Mouse (Mus musculus) midbrain, embryonic 12.5 days (tissue): Measurements from ENCODE around the gene Ccdc32. TPM values are rescaled to one million over a fixed set of nuclear protein-coding genes. Genes with fewer than 3 reads are reported as not detected.
A peak's percentile ranks its signal among the peaks of the same experiment; 100 is the strongest.
"Not testable (repeated sequence)": the region's sequence is repeated elsewhere in the genome, so short reads cannot be mapped to it uniquely, and the experiment has no call there.

Experiments used
- ATAC-seq: fragments of 200-750 bp; cut with Nextera tagmentation; 2 replicates; pipeline ENCODE4 v1.8.0; 2017; ENCODE audit warnings: low read depth, moderate TSS enrichment, moderate library complexity; ENCODE audit not compliant: low FRiP score
- H3K27ac ChIP-seq: fragments of 300-500 bp; sonication (generic); replicated peaks from 2 replicates; pipeline ENCODE4 v1.5.1; 2016; ENCODE audit warnings: mild to moderate bottlenecking
- H3K27me3 ChIP-seq: fragments of 300-500 bp; sonication (generic); 2 replicates; pipeline ENCODE4 v1.6.1; 2016; ENCODE audit warnings: mild to moderate bottlenecking
- H3K36me3 ChIP-seq: fragments of 300-500 bp; sonication (generic); 2 replicates; pipeline ENCODE4 v1.6.1; 2016
- H3K4me1 ChIP-seq: fragments of 300-500 bp; sonication (generic); 2 replicates; pipeline ENCODE4 v1.6.1; 2016
- H3K4me2 ChIP-seq: fragments of 300-500 bp; sonication (generic); replicated peaks from 2 replicates; pipeline ENCODE4 v1.6.1; 2016; ENCODE audit warnings: mild to moderate bottlenecking, moderate library complexity
- H3K4me3 ChIP-seq: fragments of 300-500 bp; sonication (generic); 2 replicates; pipeline ENCODE4 v1.5.1; 2016; ENCODE audit warnings: mild to moderate bottlenecking
- H3K9ac ChIP-seq: fragments of 300-500 bp; sonication (generic); replicated peaks from 2 replicates; pipeline ENCODE4 v1.6.1; 2016; ENCODE audit warnings: mild to moderate bottlenecking, moderate library complexity
- H3K9me3 ChIP-seq: fragments of 300-500 bp; sonication (generic); 2 replicates; pipeline ENCODE4 v1.6.1; 2016; ENCODE audit warnings: mild to moderate bottlenecking
- whole genome bisulfite sequencing: fragments of 180-500 bp; shearing (Covaris S2); methylation state at CpG from one replicate; pipeline ENCODE4 v1.1.7; 2016; 5-methylcytosine and 5-hydroxymethylcytosine counted together
- polyA plus RNA-seq: library from polyadenylated mRNA; unstranded; fragments of >200 nt; fragmentation: Nextera tagmentation; extraction: Ambion mirVana; gene quantifications from 2 replicates; pipeline ENCODE4 v1.2.1, GENCODE M21; 2016

Gene Ccdc32
- polyA plus RNA-seq, 1 experiment from 2014 or later, result 28.2 TPM

- H3K4me3 ChIP-seq, result no peak overlapping the region
- H3K27me3 ChIP-seq, result peaks cover 6% of the 10 kb centered on the region; the same call in 1 of the 2 replicates
- no peak overlapping the region for H3K27ac ChIP-seq
- 91% methylated on average over 4 of the region's 4 CpGs for WGBS
- H3K36me3 ChIP-seq, result peaks cover 11% of the 10 kb centered on the region
- H3K4me1 ChIP-seq, result peaks cover 9% of the 10 kb centered on the region
- no peak overlapping the region for H3K4me2 ChIP-seq
- H3K9me3 ChIP-seq, result no peaks in the 10 kb centered on the region
- no peak overlapping the region for H3K9ac ChIP-seq
- ATAC-seq, result no peak
Measured at GRCm38 (mm10) chr2:119026951-119027350, 2.2 kb downstream of the Ccdc32 start.

- ATAC-seq, result no peak
- Histone ChIP-seq H3K27ac (no peak overlapping the region), H3K27me3 (no peaks in the 10 kb centered on the region), H3K9me3 (no peaks in the 10 kb centered on the region), H3K9ac (no peak overlapping the region), H3K4me2 (no peak overlapping the region), H3K4me1 (peaks cover 9% of the 10 kb centered on the region), H3K4me3 (no peak overlapping the region), H3K36me3 (peaks cover 24% of the 10 kb centered on the region)
- 77% methylated on average over 4 of the region's 4 CpGs for WGBS
Measured at GRCm38 (mm10) chr2:119025239-119025616, 4.0 kb downstream of the Ccdc32 start.

- no peak overlapping the region for H3K9ac ChIP-seq
- no peaks in the 10 kb centered on the region for H3K27me3 ChIP-seq
- peaks cover 9% of the 10 kb centered on the region for H3K4me1 ChIP-seq
- H3K4me2 ChIP-seq, result no peak overlapping the region
- ATAC-seq, result no peak
- no peak overlapping the region for H3K27ac ChIP-seq
- H3K36me3 ChIP-seq, result peaks cover 28% of the 10 kb centered on the region
- no peaks in the 10 kb centered on the region for H3K9me3 ChIP-seq
- H3K4me3 ChIP-seq, result no peak overlapping the region
- WGBS, result 74% methylated on average over 9 of the region's 9 CpGs
Measured at GRCm38 (mm10) chr2:119024536-119025238, 4.5 kb downstream of the Ccdc32 start.

- ATAC-seq, result no peak
- Histone ChIP-seq H3K36me3 (peaks cover 34% of the 10 kb centered on the region), H3K9ac (no peak overlapping the region), H3K4me3 (no peak overlapping the region), H3K9me3 (no peaks in the 10 kb centered on the region), H3K27me3 (no peaks in the 10 kb centered on the region), H3K27ac (no peak overlapping the region), H3K4me1 (peaks cover 8% of the 10 kb centered on the region; the same call in 1 of the 2 replicates), H3K4me2 (no peak overlapping the region)
- WGBS, result 96% methylated on average over 6 of the region's 6 CpGs
Measured at GRCm38 (mm10) chr2:119023154-119023660, 6.0 kb downstream of the Ccdc32 start.

GRCm38 (mm10) chr2:119019538-119019937 is 9.7 kb downstream of the Ccdc32 start:
- no peak overlapping the region for H3K9ac ChIP-seq
- H3K4me1 ChIP-seq, result peaks cover 8% of the 10 kb centered on the region; the same call in 1 of the 2 replicates
- WGBS, result 67% methylated on average over 4 of the region's 4 CpGs
- H3K4me2 ChIP-seq, result no peak overlapping the region
- H3K27ac ChIP-seq, result no peak overlapping the region
- H3K9me3 ChIP-seq, result 0 out of 2 replicates have a peak, but pooled peaks cover 3% of the 10 kb centered on the region
- no peak; the same call in 1 of the 2 replicates for ATAC-seq
- peaks cover 36% of the 10 kb centered on the region for H3K36me3 ChIP-seq
- no peak overlapping the region for H3K4me3 ChIP-seq
- H3K27me3 ChIP-seq, result no peaks in the 10 kb centered on the region

GRCm38 (mm10) chr2:119019131-119019530 is 10.1 kb downstream of the Ccdc32 start:
- H3K4me3 ChIP-seq, result no peak overlapping the region
- no peaks in the 10 kb centered on the region for H3K27me3 ChIP-seq
- peak overlapping the region; percentile 43 for H3K27ac ChIP-seq
- 19% methylated on average over 5 of the region's 5 CpGs for WGBS
- H3K9me3 ChIP-seq, result 0 out of 2 replicates have a peak, but pooled peaks cover 3% of the 10 kb centered on the region
- no peak overlapping the region for H3K9ac ChIP-seq
- peaks cover 8% of the 10 kb centered on the region; the same call in 1 of the 2 replicates for H3K4me1 ChIP-seq
- H3K36me3 ChIP-seq, result peaks cover 36% of the 10 kb centered on the region
- ATAC-seq, result peak; percentile 69
- peak overlapping the region; percentile 20 for H3K4me2 ChIP-seq

GRCm38 (mm10) chr2:119018391-119019122 is 10.6 kb downstream of the Ccdc32 start:
- Histone ChIP-seq H3K4me2 (peak overlapping the region; percentile 20), H3K27me3 (no peaks in the 10 kb centered on the region), H3K4me3 (no peak overlapping the region), H3K4me1 (peaks cover 8% of the 10 kb centered on the region; the same call in 1 of the 2 replicates), H3K9ac (no peak overlapping the region), H3K36me3 (peaks cover 36% of the 10 kb centered on the region), H3K9me3 (0 out of 2 replicates have a peak, but pooled peaks cover 3% of the 10 kb centered on the region), H3K27ac (peak overlapping the region; percentile 43)
- peak; percentile 73 for ATAC-seq
- WGBS, result 60% methylated on average over 22 of the region's 22 CpGs

GRCm38 (mm10) chr2:119017647-119018046 is 11.5 kb downstream of the Ccdc32 start:
- Histone ChIP-seq H3K4me3 (no peak overlapping the region), H3K27me3 (no peaks in the 10 kb centered on the region), H3K36me3 (peaks cover 36% of the 10 kb centered on the region), H3K4me2 (no peak overlapping the region), H3K4me1 (peaks cover 8% of the 10 kb centered on the region; the same call in 1 of the 2 replicates), H3K9ac (no peak overlapping the region), H3K9me3 (0 out of 2 replicates have a peak, but pooled peaks cover 3% of the 10 kb centered on the region), H3K27ac (no peak overlapping the region)
- 97% methylated on average over 3 of the region's 3 CpGs for WGBS
- no peak for ATAC-seq

- 81% methylated on average over 4 of the region's 4 CpGs for WGBS
- H3K36me3 ChIP-seq, result peaks cover 23% of the 10 kb centered on the region
- not testable (repeated sequence) for H3K9ac ChIP-seq, H3K4me1 ChIP-seq, ATAC-seq, H3K27ac ChIP-seq, H3K27me3 ChIP-seq, H3K9me3 ChIP-seq, H3K4me3 ChIP-seq, H3K4me2 ChIP-seq
Measured at GRCm38 (mm10) chr2:119016312-119016711, 12.9 kb downstream of the Ccdc32 start.

GRCm38 (mm10) chr2:119015604-119016180 is 13.5 kb downstream of the Ccdc32 start:
- Histone ChIP-seq H3K27me3 (no peaks in the 10 kb centered on the region), H3K9ac (no peak overlapping the region), H3K4me1 (peaks cover 8% of the 10 kb centered on the region; the same call in 1 of the 2 replicates), H3K27ac (no peak overlapping the region), H3K4me3 (no peak overlapping the region), H3K9me3 (0 out of 2 replicates have a peak, but pooled peaks cover 3% of the 10 kb centered on the region), H3K4me2 (no peak overlapping the region), H3K36me3 (peaks cover 17% of the 10 kb centered on the region)
- no peak for ATAC-seq
- 83% methylated on average over 12 of the region's 12 CpGs for WGBS

- H3K4me3 ChIP-seq, result no peak overlapping the region
- no peak overlapping the region for H3K9ac ChIP-seq
- no peak overlapping the region for H3K4me2 ChIP-seq
- 0 out of 2 replicates have a peak, but pooled peaks cover 3% of the 10 kb centered on the region for H3K9me3 ChIP-seq
- H3K27ac ChIP-seq, result no peak overlapping the region
- H3K27me3 ChIP-seq, result no peaks in the 10 kb centered on the region
- no peak for ATAC-seq
- H3K4me1 ChIP-seq, result peaks cover 8% of the 10 kb centered on the region; the same call in 1 of the 2 replicates
- peaks cover 15% of the 10 kb centered on the region for H3K36me3 ChIP-seq
- WGBS, result 88% methylated on average over 7 of the region's 7 CpGs
Measured at GRCm38 (mm10) chr2:119014989-119015388, 14.2 kb downstream of the Ccdc32 start.
